Mouse (Mus musculus) gastrocnemius, adult 2 months (tissue): ENCODE measurements at regions not wholly inside any gene's neighbourhood (a gene's known extent, or its start where the extent isn't known, plus 50 kb on each side); places are given as distances from the start of the nearest gene placed in this dataset.

Source experiments
- DNase-seq: peaks from one replicate; pipeline ENCODE4 v3.0.0; 2022
- H3K27ac ChIP-seq: fragments of 200-600 bp; 2 replicates; pipeline ENCODE4 v1.8.1; 2022; ENCODE audit warnings: mild to moderate bottlenecking
- H3K4me3 ChIP-seq: fragments of 200-600 bp; 2 replicates; pipeline ENCODE4 v1.8.1; 2022; ENCODE audit warnings: mild to moderate bottlenecking, moderate library complexity
- CTCF ChIP-seq: fragments of 200-600 bp; IDR thresholded peaks from 2 replicates; pipeline ENCODE4 v1.8.1; 2022; ENCODE audit warnings: antibody characterized with exemption, mild to moderate bottlenecking, moderate library complexity
- intact Hi-C: fragments of 180-260 bp; cut with DNase I; formaldehyde crosslinking; loops from one replicate; pipeline ENCODE4 v1.15.1; 2025

GRCm38 (mm10) chr13:107861384-107862134 is 182.7 kb upstream of the Smim15 start:
- intact Hi-C loops: no loop called here
- no peak overlapping the region for H3K4me3 ChIP-seq
- no peak for DNase-seq
- TF ChIP-seq CTCF: no peak
- H3K27ac ChIP-seq: no peak overlapping the region

GRCm38 (mm10) chr13:107857043-107857755 is 187.0 kb upstream of the Smim15 start:
- H3K4me3 ChIP-seq: no peak overlapping the region
- no peak for TF ChIP-seq CTCF
- intact Hi-C loops: no loop called here
- no peak overlapping the region for H3K27ac ChIP-seq
- no peak for DNase-seq

- no peak for TF ChIP-seq CTCF
- H3K27ac ChIP-seq: no peak overlapping the region
- DNase-seq: no peak
- intact Hi-C loops: no loop called here
- no peak overlapping the region for H3K4me3 ChIP-seq
Observed at GRCm38 (mm10) chr13:107850907-107851560, 193.2 kb upstream of the Smim15 start.

- intact Hi-C loops: no loop called here
- DNase-seq: no peak
- no peak overlapping the region for H3K27ac ChIP-seq
Observed at GRCm38 (mm10) chr13:107848871-107849270, 195.4 kb upstream of the Smim15 start.

GRCm38 (mm10) chr13:107847179-107848012 is 196.8 kb upstream of the Smim15 start:
- no peak for TF ChIP-seq CTCF
- intact Hi-C loops: no loop called here

More at GRCm38 (mm10) chr13:107848871-107849270, 195.4 kb upstream of the Smim15 start:
- no peak for TF ChIP-seq CTCF
- H3K4me3 ChIP-seq: no peak overlapping the region

GRCm38 (mm10) chr13:107846621-107847178 is 197.5 kb upstream of the Smim15 start:
- Histone ChIP-seq H3K27ac (peak overlapping the region; percentile 2; the same call in 1 of the 2 replicates), H3K4me3 (peak overlapping the region; percentile 64)

More at GRCm38 (mm10) chr13:107847179-107848012, 196.8 kb upstream of the Smim15 start:
- peak overlapping the region; percentile 64 for H3K4me3 ChIP-seq
- DNase-seq: no peak
- peak overlapping the region; percentile 2; the same call in 1 of the 2 replicates for H3K27ac ChIP-seq

GRCm38 (mm10) chr13:107845838-107846237 is 198.4 kb upstream of the Smim15 start:
- no peak for DNase-seq
- TF ChIP-seq CTCF: no peak
- intact Hi-C loops: no loop called here

More at GRCm38 (mm10) chr13:107846621-107847178, 197.5 kb upstream of the Smim15 start:
- DNase-seq: peak; percentile 40
- no peak for TF ChIP-seq CTCF
- intact Hi-C loops: no loop called here

GRCm38 (mm10) chr13:107844085-107844484 is 200.2 kb upstream of the Smim15 start:
- no peak for DNase-seq

More at GRCm38 (mm10) chr13:107845838-107846237, 198.4 kb upstream of the Smim15 start:
- Histone ChIP-seq H3K4me3 (no peak overlapping the region), H3K27ac (no peak overlapping the region)

GRCm38 (mm10) chr13:107838126-107838715 is 206.0 kb upstream of the Smim15 start:
- no peak for TF ChIP-seq CTCF
- intact Hi-C loops: no loop called here
- DNase-seq: no peak
- Histone ChIP-seq H3K4me3 (no peak overlapping the region), H3K27ac (no peak overlapping the region)

More at GRCm38 (mm10) chr13:107844085-107844484, 200.2 kb upstream of the Smim15 start:
- TF ChIP-seq CTCF: no peak
- intact Hi-C loops: no loop called here
- H3K4me3 ChIP-seq: no peak overlapping the region
- H3K27ac ChIP-seq: no peak overlapping the region

- intact Hi-C loops: no loop called here
- peak overlapping the region; percentile 40; the same call in 1 of the 2 replicates for H3K27ac ChIP-seq
- no peak for TF ChIP-seq CTCF
- H3K4me3 ChIP-seq: no peak overlapping the region
- no peak for DNase-seq
Observed at GRCm38 (mm10) chr13:107837206-107837952, 206.9 kb upstream of the Smim15 start.
